Mouse (Mus musculus): ENCODE measurements around the gene Pcdh7. TPM values are rescaled to one million over a fixed set of nuclear protein-coding genes. Genes with fewer than 3 reads are reported as not detected.

Pcdh7 gene
- polyA plus RNA-seq, 1 experiment from 2014 or later = 8.8 TPM

GRCm38 (mm10) chr5:57870727-57871126, 153.0 kb downstream of the Pcdh7 start:
- Histone ChIP-seq H3K27ac (ENCODE audit: low read depth) (no peak overlapping the region), H3K9me3 (ENCODE audit: control insufficient read depth, low read length) (no peaks in the 10 kb centered on the region), H3K9ac (ENCODE audit: low read length) (no peak overlapping the region), H3K4me1 (replicated peaks; ENCODE audit: control insufficient read depth, insufficient read depth, low read length) (peaks cover 8% of the 10 kb centered on the region; the same call in 1 of the 2 replicates), H3K36me3 (ENCODE audit: control insufficient read depth, insufficient read depth, low read length) (no peaks in the 10 kb centered on the region), H3K27me3 (replicated peaks; ENCODE audit: control insufficient read depth, insufficient read depth, low read length) (no peaks in the 10 kb centered on the region), H3K4me2 (ENCODE audit: low read length) (no peak overlapping the region), H3K4me3 (ENCODE audit: low read depth, low read length) (no peak overlapping the region)
- WGBS = 51% methylated on average over 1 of the region's 1 CpGs
- DNase-seq (ENCODE audit: low spot score) (no peak), ATAC-seq (replicated peaks; ENCODE audit: low FRiP score, low TSS enrichment, low read depth) (no peak)

GRCm38 (mm10) chr5:57884982-57885381, 167.2 kb downstream of the Pcdh7 start:
- Histone ChIP-seq H3K9ac (ENCODE audit: low read length) (no peak overlapping the region), H3K27ac (ENCODE audit: low read depth) (no peak overlapping the region), H3K36me3 (ENCODE audit: control insufficient read depth, insufficient read depth, low read length) (no peaks in the 10 kb centered on the region), H3K27me3 (replicated peaks; ENCODE audit: control insufficient read depth, insufficient read depth, low read length) (no peaks in the 10 kb centered on the region), H3K4me1 (replicated peaks; ENCODE audit: control insufficient read depth, insufficient read depth, low read length) (no peaks in the 10 kb centered on the region), H3K4me3 (ENCODE audit: low read depth, low read length) (no peak overlapping the region), H3K9me3 (ENCODE audit: control insufficient read depth, low read length) (no peaks in the 10 kb centered on the region), H3K4me2 (ENCODE audit: low read length) (no peak overlapping the region)
- no peak for DNase-seq (ENCODE audit: low spot score)
- no peak for ATAC-seq (replicated peaks; ENCODE audit: low FRiP score, low TSS enrichment, low read depth)

GRCm38 (mm10) chr5:57899018-57899614, 181.3 kb downstream of the Pcdh7 start:
- Histone ChIP-seq H3K4me3 (ENCODE audit: low read depth, low read length) (no peak overlapping the region), H3K36me3 (ENCODE audit: control insufficient read depth, insufficient read depth, low read length) (no peaks in the 10 kb centered on the region), H3K4me2 (ENCODE audit: low read length) (no peak overlapping the region), H3K4me1 (replicated peaks; ENCODE audit: control insufficient read depth, insufficient read depth, low read length) (no peaks in the 10 kb centered on the region), H3K27ac (ENCODE audit: low read depth) (no peak overlapping the region), H3K9ac (ENCODE audit: low read length) (no peak overlapping the region), H3K27me3 (replicated peaks; ENCODE audit: control insufficient read depth, insufficient read depth, low read length) (no peaks in the 10 kb centered on the region), H3K9me3 (ENCODE audit: control insufficient read depth, low read length) (no peaks in the 10 kb centered on the region)
- 77% methylated on average over 7 of the region's 7 CpGs for WGBS
- ATAC-seq (replicated peaks; ENCODE audit: low FRiP score, low TSS enrichment, low read depth) (no peak), DNase-seq (ENCODE audit: low spot score) (no peak)

- H3K4me2 ChIP-seq (ENCODE audit: low read length) = no peak overlapping the region
- H3K9me3 ChIP-seq (ENCODE audit: control insufficient read depth, low read length) = no peaks in the 10 kb centered on the region
- no peak overlapping the region for H3K9ac ChIP-seq (ENCODE audit: low read length)
- no peak overlapping the region for H3K4me3 ChIP-seq (ENCODE audit: low read depth, low read length)
- H3K27ac ChIP-seq (ENCODE audit: low read depth) = no peak overlapping the region
- no peaks in the 10 kb centered on the region for H3K4me1 ChIP-seq (replicated peaks; ENCODE audit: control insufficient read depth, insufficient read depth, low read length)
- no peaks in the 10 kb centered on the region for H3K27me3 ChIP-seq (replicated peaks; ENCODE audit: control insufficient read depth, insufficient read depth, low read length)
- no peaks in the 10 kb centered on the region for H3K36me3 ChIP-seq (ENCODE audit: control insufficient read depth, insufficient read depth, low read length)
- DNase-seq (ENCODE audit: low spot score) (no peak), ATAC-seq (replicated peaks; ENCODE audit: low FRiP score, low TSS enrichment, low read depth) (no peak)
- 73% methylated on average over 4 of the region's 4 CpGs for WGBS
These were observed 189.5 kb downstream of the Pcdh7 start for GRCm38 (mm10) chr5:57907218-57907617.

- Histone ChIP-seq H3K27me3 (replicated peaks; ENCODE audit: control insufficient read depth, insufficient read depth, low read length) (no peaks in the 10 kb centered on the region), H3K4me1 (replicated peaks; ENCODE audit: control insufficient read depth, insufficient read depth, low read length) (no peaks in the 10 kb centered on the region), H3K9me3 (ENCODE audit: control insufficient read depth, low read length) (no peaks in the 10 kb centered on the region), H3K27ac (ENCODE audit: low read depth) (no peak overlapping the region), H3K36me3 (ENCODE audit: control insufficient read depth, insufficient read depth, low read length) (no peaks in the 10 kb centered on the region), H3K9ac (ENCODE audit: low read length) (no peak overlapping the region), H3K4me2 (ENCODE audit: low read length) (no peak overlapping the region), H3K4me3 (ENCODE audit: low read depth, low read length) (no peak overlapping the region)
- DNase-seq (ENCODE audit: low spot score) (no peak), ATAC-seq (replicated peaks; ENCODE audit: low FRiP score, low TSS enrichment, low read depth) (no peak)
- WGBS = 82% methylated on average over 5 of the region's 5 CpGs
These were observed 203.4 kb downstream of the Pcdh7 start for GRCm38 (mm10) chr5:57921140-57921539.

DNA sequence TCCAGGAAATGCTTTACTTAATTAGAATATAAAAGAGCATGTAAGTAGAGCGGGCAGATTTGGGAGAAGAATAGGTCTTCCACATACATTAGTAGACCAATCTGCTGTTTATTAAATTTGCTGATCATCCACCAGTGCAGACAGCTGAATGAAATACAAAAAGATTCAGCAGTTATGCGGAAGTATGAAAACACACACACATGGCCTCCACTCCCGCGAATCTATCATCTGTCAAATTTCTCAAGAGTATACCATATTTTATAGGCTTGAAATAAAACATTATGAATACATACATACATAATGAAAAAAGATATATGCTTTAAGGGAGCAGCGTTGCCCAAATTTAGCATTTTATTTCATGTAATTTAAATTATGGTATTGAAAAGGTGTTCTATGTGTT, 213.6 kb downstream of the Pcdh7 start:
- Histone ChIP-seq H3K27ac (ENCODE audit: low read depth) (no peak overlapping the region), H3K4me3 (ENCODE audit: low read depth, low read length) (no peak overlapping the region), H3K4me2 (ENCODE audit: low read length) (no peak overlapping the region), H3K27me3 (replicated peaks; ENCODE audit: control insufficient read depth, insufficient read depth, low read length) (no peaks in the 10 kb centered on the region), H3K9ac (ENCODE audit: low read length) (no peak overlapping the region), H3K36me3 (ENCODE audit: control insufficient read depth, insufficient read depth, low read length) (no peaks in the 10 kb centered on the region), H3K9me3 (ENCODE audit: control insufficient read depth, low read length) (no peaks in the 10 kb centered on the region), H3K4me1 (replicated peaks; ENCODE audit: control insufficient read depth, insufficient read depth, low read length) (no peaks in the 10 kb centered on the region)
- WGBS = 83% methylated on average over 5 of the region's 5 CpGs
- ATAC-seq (replicated peaks; ENCODE audit: low FRiP score, low TSS enrichment, low read depth) = no peak
- no peak for DNase-seq (ENCODE audit: low spot score)

DNA sequence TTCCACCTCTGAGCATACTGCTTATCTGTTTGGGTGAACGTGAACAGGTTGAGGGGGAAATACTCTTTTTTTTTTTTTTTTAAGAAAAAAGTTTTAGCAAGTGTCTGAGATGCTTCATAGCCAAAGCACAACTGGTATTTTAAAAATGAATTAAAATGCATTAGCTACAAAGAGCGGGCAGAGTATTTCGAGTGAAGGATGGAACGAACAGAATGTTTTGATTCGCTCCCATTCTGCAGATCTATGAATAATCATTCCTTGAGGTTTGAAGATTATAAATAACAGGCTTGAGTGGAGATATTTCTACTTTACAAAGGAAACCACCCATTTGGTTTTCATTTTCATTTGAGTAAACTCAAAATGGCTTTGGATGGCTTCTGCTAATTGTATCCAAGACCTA, 214.0 kb downstream of the Pcdh7 start:
- Histone ChIP-seq H3K27ac (ENCODE audit: low read depth) (no peak overlapping the region), H3K36me3 (ENCODE audit: control insufficient read depth, insufficient read depth, low read length) (no peaks in the 10 kb centered on the region), H3K9ac (ENCODE audit: low read length) (no peak overlapping the region), H3K9me3 (ENCODE audit: control insufficient read depth, low read length) (no peaks in the 10 kb centered on the region), H3K4me1 (replicated peaks; ENCODE audit: control insufficient read depth, insufficient read depth, low read length) (no peaks in the 10 kb centered on the region), H3K27me3 (replicated peaks; ENCODE audit: control insufficient read depth, insufficient read depth, low read length) (no peaks in the 10 kb centered on the region), H3K4me2 (ENCODE audit: low read length) (no peak overlapping the region), H3K4me3 (ENCODE audit: low read depth, low read length) (no peak overlapping the region)
- 90% methylated on average over 5 of the region's 5 CpGs for WGBS
- DNase-seq (ENCODE audit: low spot score) (no peak), ATAC-seq (replicated peaks; ENCODE audit: low FRiP score, low TSS enrichment, low read depth) (no peak)

DNA sequence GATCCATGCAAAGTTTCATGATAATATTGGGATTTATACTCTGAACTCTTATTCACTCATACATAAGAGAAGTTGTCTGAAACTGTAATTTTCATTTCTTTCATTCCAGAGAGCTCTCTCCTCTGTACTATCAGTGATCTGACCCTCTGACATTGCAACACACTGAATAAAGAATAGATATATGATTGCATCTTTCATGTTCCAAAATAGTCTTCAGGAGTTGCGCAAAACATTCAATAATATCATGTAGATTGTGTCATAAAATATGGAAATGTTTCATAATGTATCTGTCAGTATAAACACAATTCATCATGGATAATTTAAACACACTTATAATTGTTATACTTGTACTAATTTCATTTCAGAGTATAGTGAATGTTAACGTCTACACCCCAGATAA, 216.9 kb downstream of the Pcdh7 start:
- Histone ChIP-seq H3K9me3 (ENCODE audit: control insufficient read depth, low read length) (no peaks in the 10 kb centered on the region), H3K27me3 (replicated peaks; ENCODE audit: control insufficient read depth, insufficient read depth, low read length) (no peaks in the 10 kb centered on the region), H3K36me3 (ENCODE audit: control insufficient read depth, insufficient read depth, low read length) (no peaks in the 10 kb centered on the region), H3K4me1 (replicated peaks; ENCODE audit: control insufficient read depth, insufficient read depth, low read length) (0 out of 2 replicates have a peak, but pooled peaks cover 3% of the 10 kb centered on the region), H3K27ac (ENCODE audit: low read depth) (no peak overlapping the region), H3K4me2 (ENCODE audit: low read length) (no peak overlapping the region), H3K9ac (ENCODE audit: low read length) (no peak overlapping the region), H3K4me3 (ENCODE audit: low read depth, low read length) (no peak overlapping the region)
- no peak for ATAC-seq (replicated peaks; ENCODE audit: low FRiP score, low TSS enrichment, low read depth)
- no peak for DNase-seq (ENCODE audit: low spot score)
- 68% methylated on average over 2 of the region's 2 CpGs for WGBS

GRCm38 (mm10) chr5:57940457-57940856, 222.7 kb downstream of the Pcdh7 start:
- WGBS = 54% methylated on average over 3 of the region's 3 CpGs

More at GRCm38 (mm10) chr5:57940457-57940856, 222.7 kb downstream of the Pcdh7 start:
- Histone ChIP-seq H3K27ac (ENCODE audit: low read depth) (no peak overlapping the region), H3K4me2 (ENCODE audit: low read length) (no peak overlapping the region), H3K4me1 (replicated peaks; ENCODE audit: control insufficient read depth, insufficient read depth, low read length) (0 out of 2 replicates have a peak, but pooled peaks cover 3% of the 10 kb centered on the region), H3K9me3 (ENCODE audit: control insufficient read depth, low read length) (no peaks in the 10 kb centered on the region), H3K27me3 (replicated peaks; ENCODE audit: control insufficient read depth, insufficient read depth, low read length) (no peaks in the 10 kb centered on the region), H3K4me3 (ENCODE audit: low read depth, low read length) (no peak overlapping the region), H3K36me3 (ENCODE audit: control insufficient read depth, insufficient read depth, low read length) (no peaks in the 10 kb centered on the region), H3K9ac (ENCODE audit: low read length) (no peak overlapping the region)
- DNase-seq (ENCODE audit: low spot score) = no peak
- no peak for ATAC-seq (replicated peaks; ENCODE audit: low FRiP score, low TSS enrichment, low read depth)

All from intestine, embryonic 14.5 days (tissue).